Mouse (Mus musculus): ENCODE data around the gene Grid1.

Grid1 gene

GRCm38 (mm10) chr14:35123260-35123875 is 303.5 kb downstream of the Grid1 start:
- no peak for DNase-seq

GRCm38 (mm10) chr14:35127616-35128015 is 307.7 kb downstream of the Grid1 start:
- no peak for DNase-seq

GRCm38 (mm10) chr14:35135056-35135455 is 315.1 kb downstream of the Grid1 start:
- no peak for DNase-seq

DNA sequence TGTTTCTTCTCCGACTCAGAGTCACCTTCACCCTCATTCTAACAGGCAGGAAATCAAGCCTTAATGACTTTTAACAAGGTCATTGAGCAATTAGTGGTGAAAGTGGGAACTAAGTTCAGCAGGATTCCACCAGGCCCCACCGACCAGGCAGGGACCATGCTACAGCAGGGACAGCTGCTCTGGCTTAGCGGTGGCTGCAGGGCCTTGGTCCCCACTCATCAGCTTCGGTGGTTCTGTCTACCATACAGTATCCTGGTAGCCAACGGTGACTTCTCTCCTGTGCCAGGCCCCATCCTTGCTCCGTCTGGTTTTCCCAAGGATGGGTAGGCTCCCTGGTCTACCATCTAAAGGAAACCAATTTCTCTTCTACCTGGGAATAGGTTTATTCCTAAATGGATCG is 318.2 kb downstream of the Grid1 start:
- DNase-seq: no peak

GRCm38 (mm10) chr14:35139824-35140223 is 319.9 kb downstream of the Grid1 start:
- DNase-seq: peak; percentile 12

DNA sequence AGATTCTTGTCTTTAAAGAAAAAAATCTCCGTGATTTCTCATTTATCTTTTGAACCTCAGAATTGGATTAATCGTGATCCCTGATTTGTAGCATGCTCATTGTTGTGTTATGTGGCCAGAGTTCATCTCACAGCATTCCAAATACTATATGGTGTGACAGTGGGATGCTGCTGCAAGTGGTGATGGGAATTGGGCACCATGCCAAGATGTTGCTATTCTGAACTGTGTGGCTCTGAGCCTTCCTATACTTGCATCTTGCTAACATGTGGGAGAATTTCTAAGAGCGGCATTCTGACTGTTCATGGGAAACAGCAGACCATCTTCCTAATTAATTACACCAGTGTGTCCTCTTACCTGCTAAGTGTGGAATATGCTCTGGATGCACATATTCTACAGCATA is 332.5 kb downstream of the Grid1 start:
- no peak for DNase-seq

- DNase-seq: no peak
Observed at GRCm38 (mm10) chr14:35153701-35154277, 333.9 kb downstream of the Grid1 start.

DNA sequence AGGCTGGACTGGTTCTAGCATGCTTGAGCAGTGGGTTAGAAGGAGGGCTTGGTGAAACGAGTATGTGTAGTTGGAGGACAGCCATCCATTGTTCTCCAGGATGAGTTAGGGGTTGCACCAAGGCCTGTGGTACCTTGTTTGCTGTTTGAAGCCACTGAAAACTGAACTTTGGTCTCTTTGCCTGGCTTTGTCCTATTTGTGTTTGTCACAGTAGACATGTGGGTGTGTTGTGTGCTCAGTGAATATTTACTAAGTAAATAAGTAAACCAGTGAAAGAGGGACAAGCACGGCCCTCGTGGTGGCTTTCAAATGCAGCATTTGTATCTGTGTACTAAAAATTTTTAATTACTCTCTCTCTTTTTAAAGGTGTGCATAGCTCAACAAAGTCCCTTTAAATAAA is 334.5 kb downstream of the Grid1 start:
- no peak for DNase-seq

DNA sequence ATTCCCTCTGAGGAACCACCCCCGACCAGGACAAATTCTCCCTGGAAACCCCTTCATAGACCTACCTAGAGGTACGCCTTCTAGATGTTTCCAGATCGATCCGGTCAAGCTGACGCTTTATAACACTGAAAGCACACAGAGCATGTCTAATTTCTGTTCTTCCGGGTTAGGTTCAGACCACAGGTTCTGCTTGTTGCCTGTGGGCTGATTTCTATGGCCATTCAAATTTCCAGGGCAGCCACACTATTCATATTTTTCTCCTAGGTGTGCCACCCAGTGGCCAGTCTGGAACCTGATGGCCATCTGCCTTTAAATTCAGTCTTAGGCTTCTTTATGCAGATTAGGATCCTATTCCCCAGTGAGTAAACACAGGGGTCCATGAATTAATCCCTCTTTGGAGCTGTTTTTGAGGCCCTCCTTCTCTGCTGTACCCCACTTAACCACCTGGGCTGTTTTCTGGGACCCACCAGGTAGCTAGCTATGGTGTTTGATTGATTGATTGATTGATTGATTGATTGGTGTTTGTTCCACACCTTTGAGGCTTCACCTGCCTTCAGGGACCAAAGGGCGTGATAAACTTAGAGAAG is 337.3 kb downstream of the Grid1 start:
- DNase-seq: no peak

GRCm38 (mm10) chr14:35159296-35159695 is 339.4 kb downstream of the Grid1 start:
- DNase-seq: no peak

GRCm38 (mm10) chr14:35167451-35167850 is 347.5 kb downstream of the Grid1 start:
- no peak for DNase-seq

- no peak for DNase-seq
Observed at GRCm38 (mm10) chr14:35173861-35174260, 354.0 kb downstream of the Grid1 start.

DNA sequence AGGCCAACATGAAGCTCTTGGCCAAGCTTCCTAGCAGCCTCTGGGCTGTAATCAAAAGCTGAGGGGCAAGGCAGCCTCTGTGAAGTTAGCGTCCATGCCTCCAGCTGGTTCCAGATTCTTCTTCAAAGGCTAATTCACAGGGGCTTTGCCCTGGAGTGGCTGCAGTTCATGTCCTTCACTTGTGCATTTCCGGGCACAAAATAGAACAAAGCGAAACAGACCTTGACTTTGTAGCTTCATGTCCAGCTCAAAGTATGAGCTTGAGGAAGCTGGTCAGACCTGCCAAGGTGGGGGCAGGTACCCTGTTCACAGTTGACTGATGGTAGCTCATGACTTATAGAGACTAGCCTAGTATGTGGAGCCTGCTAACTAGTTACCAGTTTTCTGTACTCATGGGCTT is 356.1 kb downstream of the Grid1 start:
- DNase-seq: no peak

GRCm38 (mm10) chr14:35179076-35179475 is 359.2 kb downstream of the Grid1 start:
- DNase-seq: no peak

- no peak for DNase-seq
Observed at GRCm38 (mm10) chr14:35185399-35185798, 365.5 kb downstream of the Grid1 start.

GRCm38 (mm10) chr14:35192256-35192655 is 372.3 kb downstream of the Grid1 start:
- DNase-seq: no peak

DNA sequence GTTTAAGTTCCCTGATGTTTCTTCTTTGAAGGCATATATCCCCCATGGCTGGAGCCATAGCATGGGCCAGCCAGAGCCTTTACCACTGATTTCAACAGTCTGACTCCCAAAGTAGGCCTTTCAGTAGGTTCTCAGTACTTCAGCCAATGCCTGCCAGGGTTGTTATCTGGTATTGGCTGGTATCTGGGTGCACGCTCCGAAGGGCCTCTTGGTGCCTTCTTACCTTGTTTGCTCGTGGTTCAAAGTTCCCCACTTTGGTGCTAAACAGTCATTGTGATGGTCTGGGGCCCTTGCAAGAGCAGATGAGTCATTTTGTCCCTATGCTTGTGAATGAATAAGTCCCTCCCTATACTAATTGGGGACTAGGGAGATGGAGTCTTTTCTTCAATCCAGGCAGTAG is 377.5 kb downstream of the Grid1 start:
- DNase-seq: no peak

GRCm38 (mm10) chr14:35198447-35198846 is 378.5 kb downstream of the Grid1 start:
- DNase-seq: no peak

GRCm38 (mm10) chr14:35198899-35199298 is 379.0 kb downstream of the Grid1 start:
- DNase-seq: no peak

DNA sequence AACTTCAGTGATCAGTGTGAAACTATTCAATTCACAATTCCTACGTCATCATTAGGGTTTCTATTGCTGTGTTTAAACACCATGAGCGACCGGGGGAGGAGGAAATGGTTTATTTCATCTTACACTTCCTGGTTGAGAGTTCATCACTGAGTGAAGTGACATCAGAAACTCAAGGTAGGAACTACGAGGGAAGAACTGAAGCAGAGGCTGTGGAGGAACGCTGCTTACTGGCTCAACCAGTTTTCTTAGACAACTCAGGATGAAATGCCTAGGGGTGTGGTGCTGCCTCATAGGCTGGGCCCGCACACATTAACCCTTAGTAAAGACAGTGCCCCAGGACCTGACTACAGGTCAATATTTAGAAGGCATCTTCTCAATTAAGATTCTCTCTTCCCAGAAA is 389.5 kb downstream of the Grid1 start:
- DNase-seq: no peak

DNA sequence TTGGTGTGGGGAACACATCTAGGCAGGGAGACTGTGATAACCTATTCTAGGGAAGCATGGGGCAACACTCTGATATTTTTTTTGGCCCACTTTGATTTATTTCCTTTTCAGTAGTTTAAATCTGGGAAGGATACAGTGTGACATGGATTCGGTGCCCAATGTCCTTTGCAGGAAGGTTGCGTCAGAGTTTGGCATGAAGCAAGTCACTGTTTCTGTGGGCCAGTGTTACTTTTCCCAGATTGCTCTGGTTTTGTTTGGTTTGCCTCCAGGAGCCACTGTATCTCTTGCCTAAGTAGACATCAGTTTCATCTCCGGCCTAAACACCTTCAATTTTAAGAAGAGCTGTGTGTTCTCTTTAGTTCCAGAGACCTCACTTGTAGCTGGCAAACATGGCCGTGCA is 399.1 kb downstream of the Grid1 start:
- no peak for DNase-seq

- DNase-seq: no peak
Observed at GRCm38 (mm10) chr14:35222196-35222595, 402.3 kb downstream of the Grid1 start.

GRCm38 (mm10) chr14:35227581-35227980 is 407.7 kb downstream of the Grid1 start:
- DNase-seq: no peak

- no peak for DNase-seq
Observed at GRCm38 (mm10) chr14:35231384-35231783, 411.5 kb downstream of the Grid1 start.

- DNase-seq: no peak
Observed at GRCm38 (mm10) chr14:35242882-35243281, 423.0 kb downstream of the Grid1 start.
